Mouse (Mus musculus) erythroblast, embryonic 14.5 days (primary cell): Measurements from ENCODE around the gene Cflar.

ENCODE experiments used
- GATA1 ChIP-seq: IDR thresholded peaks from 2 replicates; pipeline ENCODE4 v1.6.1; 2012; ENCODE audit warnings: low read length, inconsistent platforms, mixed read lengths
- TAL1 ChIP-seq: IDR thresholded peaks from 3 replicates; pipeline ENCODE4 v1.6.1; 2012; ENCODE audit warnings: low read length, inconsistent platforms, mixed read lengths

DNA sequence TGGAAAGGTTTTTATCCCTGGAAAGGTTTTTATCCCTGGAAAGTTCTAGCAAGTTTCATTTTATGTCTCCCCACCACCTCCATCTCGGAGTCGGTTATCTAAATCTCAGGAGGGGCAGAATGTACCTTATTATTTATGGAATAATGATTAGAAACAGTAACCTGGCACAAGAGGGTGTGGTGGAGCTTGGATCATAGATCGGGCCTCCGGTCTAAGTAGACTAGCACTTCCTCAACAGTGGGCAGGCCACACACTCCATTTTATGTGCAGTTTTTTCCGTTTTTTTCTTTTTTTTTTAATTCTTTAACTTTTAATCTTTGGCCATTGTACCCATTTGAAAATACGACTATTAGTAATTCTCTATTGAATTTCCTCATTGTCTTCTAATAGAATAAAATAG lies 92.2 kb downstream of the Cflar start:
- no peak for TF ChIP-seq GATA1
- TF ChIP-seq TAL1, result no peak
